Mouse (Mus musculus) neural tube, embryonic 11.5 days (tissue): ENCODE measurements at regions not wholly inside any gene's neighbourhood (a gene's known extent, or its start where the extent isn't known, plus 50 kb on each side); places are given as distances from the start of the nearest gene placed in this dataset.

Experiments used
- ATAC-seq: fragments of 200-750 bp; cut with Nextera tagmentation; 2 replicates; pipeline ENCODE4 v1.8.0; 2017; ENCODE audit warnings: moderate number of reproducible peaks, mild to moderate bottlenecking, moderate TSS enrichment, moderate library complexity; ENCODE audit not compliant: insufficient read depth, low FRiP score, low TSS enrichment
- DNase-seq: peaks from one replicate; pipeline ENCODE4 v3.0.0-alpha.2; 2015; ENCODE audit warnings: low spot score
- H3K27ac ChIP-seq: fragments of 300-500 bp; sonication (generic); 2 replicates; pipeline ENCODE4 v1.5.1; 2014; ENCODE audit warnings: low read depth, mild to moderate bottlenecking, low read length
- H3K27me3 ChIP-seq: fragments of 300-500 bp; sonication (generic); 2 replicates; pipeline ENCODE4 v1.6.1; 2014; ENCODE audit warnings: mild to moderate bottlenecking, low read length, mixed read lengths; ENCODE audit not compliant: control insufficient read depth, insufficient read depth
- H3K36me3 ChIP-seq: fragments of 300-500 bp; sonication (generic); 2 replicates; pipeline ENCODE4 v1.6.1; 2014; ENCODE audit warnings: mild to moderate bottlenecking, low read length, moderate library complexity, mixed read lengths; ENCODE audit not compliant: control insufficient read depth, insufficient read depth
- H3K4me1 ChIP-seq: fragments of 300-500 bp; sonication (generic); 2 replicates; pipeline ENCODE4 v1.6.1; 2014; ENCODE audit warnings: low read length, mixed read lengths; ENCODE audit not compliant: control insufficient read depth, insufficient read depth
- H3K4me2 ChIP-seq: fragments of 300-500 bp; sonication (generic); 2 replicates; pipeline ENCODE4 v1.6.1; 2014; ENCODE audit warnings: low read depth, mild to moderate bottlenecking, moderate library complexity
- H3K4me3 ChIP-seq: fragments of 300-500 bp; sonication (generic); 2 replicates; pipeline ENCODE4 v1.5.1; 2014; ENCODE audit warnings: low read depth, low read length
- H3K9ac ChIP-seq: fragments of 300-500 bp; sonication (generic); 2 replicates; pipeline ENCODE4 v1.6.1; 2014; ENCODE audit warnings: mild to moderate bottlenecking, low read length
- H3K9me3 ChIP-seq: fragments of 300-500 bp; sonication (generic); 2 replicates; pipeline ENCODE4 v1.6.1; 2016; ENCODE audit warnings: low read length; ENCODE audit not compliant: control insufficient read depth
- WGBS: fragments of 180-500 bp; shearing (Covaris S2); extraction: QIAGEN DNeasy Blood & Tissue Kit; methylation state at CpG from one replicate; pipeline ENCODE4 v1.1.7; 2014; 5-methylcytosine and 5-hydroxymethylcytosine counted together

DNA sequence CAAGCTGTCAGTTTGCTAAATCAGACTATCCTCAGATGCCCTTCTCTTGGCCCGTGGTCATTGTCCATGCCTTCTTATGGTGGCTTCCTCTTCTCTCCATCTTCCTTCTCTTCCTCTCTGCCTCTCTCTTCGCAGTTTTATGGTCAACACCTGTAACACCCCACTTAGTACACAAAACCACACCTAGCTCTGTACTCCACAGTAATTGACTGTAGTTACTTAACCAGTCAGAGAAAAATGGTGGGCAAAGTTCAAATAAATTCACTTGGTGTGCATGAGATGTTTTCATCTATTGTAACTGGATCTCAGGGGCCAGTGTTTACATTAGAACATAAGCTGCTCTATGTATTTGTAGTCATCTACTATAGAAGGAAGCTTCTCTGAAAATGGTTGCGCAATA is 807.8 kb upstream of the Cadm2 start:
- WGBS, result 89% methylated on average over 3 of the region's 3 CpGs
- H3K4me3 ChIP-seq, result no peak overlapping the region
- H3K36me3 ChIP-seq, result no peaks in the 10 kb centered on the region
- no peak for DNase-seq
- no peak overlapping the region for H3K9ac ChIP-seq
- H3K4me1 ChIP-seq, result no peaks in the 10 kb centered on the region
- no peak for ATAC-seq
- no peaks in the 10 kb centered on the region for H3K9me3 ChIP-seq
- no peak overlapping the region for H3K4me2 ChIP-seq
- H3K27me3 ChIP-seq, result no peaks in the 10 kb centered on the region
- H3K27ac ChIP-seq, result no peak overlapping the region

DNA sequence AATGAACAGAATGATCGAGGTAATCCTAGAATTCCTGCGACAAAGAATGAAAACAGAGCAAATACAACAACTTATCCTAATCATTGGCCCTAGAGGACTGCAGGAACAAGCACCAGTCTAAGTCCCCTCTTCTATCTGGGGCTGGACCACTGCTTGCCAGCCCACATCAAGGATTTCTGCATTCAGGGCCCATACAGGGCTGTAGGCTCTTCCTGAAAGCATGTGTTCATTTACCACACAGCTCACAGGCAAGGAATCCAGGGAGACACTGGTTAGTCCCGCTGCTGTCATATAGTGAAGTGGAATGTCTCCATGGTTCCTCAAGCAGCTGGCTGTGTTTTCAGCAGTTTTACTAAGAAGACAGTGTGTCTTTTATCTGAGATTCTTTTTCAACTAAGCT is 806.8 kb upstream of the Cadm2 start:
- H3K9ac ChIP-seq, result no peak overlapping the region
- DNase-seq (no peak), ATAC-seq (no peak)
- no peaks in the 10 kb centered on the region for H3K9me3 ChIP-seq
- H3K4me3 ChIP-seq, result no peak overlapping the region
- 91% methylated on average over 3 of the region's 3 CpGs for WGBS
- no peak overlapping the region for H3K27ac ChIP-seq
- H3K4me1 ChIP-seq, result no peaks in the 10 kb centered on the region
- H3K27me3 ChIP-seq, result no peaks in the 10 kb centered on the region
- H3K4me2 ChIP-seq, result no peak overlapping the region
- H3K36me3 ChIP-seq, result no peaks in the 10 kb centered on the region

DNA sequence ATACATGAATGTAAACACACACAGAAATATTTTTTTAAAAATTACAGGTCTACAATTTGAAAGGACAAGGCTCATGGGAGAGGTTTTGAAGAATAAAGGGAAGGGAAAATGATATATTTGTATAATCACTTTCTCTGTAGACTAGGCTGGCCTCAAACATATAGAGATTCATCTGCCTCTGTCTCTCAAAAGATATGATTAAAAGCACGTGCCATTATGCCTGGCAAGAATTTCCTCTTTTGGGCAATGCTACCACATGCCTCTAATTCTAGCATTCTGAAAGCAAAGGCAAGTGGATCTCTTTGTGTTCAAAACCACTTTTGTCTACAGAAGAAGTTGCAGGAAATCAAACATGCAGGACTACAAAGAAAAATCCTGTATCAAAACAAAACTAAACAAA is 804.6 kb upstream of the Cadm2 start:
- WGBS, result 93% methylated on average over 1 of the region's 1 CpGs
- Histone ChIP-seq H3K4me2 (no peak overlapping the region), H3K9me3 (no peaks in the 10 kb centered on the region), H3K27ac (no peak overlapping the region), H3K4me1 (no peaks in the 10 kb centered on the region), H3K9ac (no peak overlapping the region), H3K27me3 (no peaks in the 10 kb centered on the region), H3K4me3 (no peak overlapping the region), H3K36me3 (no peaks in the 10 kb centered on the region)
- DNase-seq, result no peak
- no peak for ATAC-seq

DNA sequence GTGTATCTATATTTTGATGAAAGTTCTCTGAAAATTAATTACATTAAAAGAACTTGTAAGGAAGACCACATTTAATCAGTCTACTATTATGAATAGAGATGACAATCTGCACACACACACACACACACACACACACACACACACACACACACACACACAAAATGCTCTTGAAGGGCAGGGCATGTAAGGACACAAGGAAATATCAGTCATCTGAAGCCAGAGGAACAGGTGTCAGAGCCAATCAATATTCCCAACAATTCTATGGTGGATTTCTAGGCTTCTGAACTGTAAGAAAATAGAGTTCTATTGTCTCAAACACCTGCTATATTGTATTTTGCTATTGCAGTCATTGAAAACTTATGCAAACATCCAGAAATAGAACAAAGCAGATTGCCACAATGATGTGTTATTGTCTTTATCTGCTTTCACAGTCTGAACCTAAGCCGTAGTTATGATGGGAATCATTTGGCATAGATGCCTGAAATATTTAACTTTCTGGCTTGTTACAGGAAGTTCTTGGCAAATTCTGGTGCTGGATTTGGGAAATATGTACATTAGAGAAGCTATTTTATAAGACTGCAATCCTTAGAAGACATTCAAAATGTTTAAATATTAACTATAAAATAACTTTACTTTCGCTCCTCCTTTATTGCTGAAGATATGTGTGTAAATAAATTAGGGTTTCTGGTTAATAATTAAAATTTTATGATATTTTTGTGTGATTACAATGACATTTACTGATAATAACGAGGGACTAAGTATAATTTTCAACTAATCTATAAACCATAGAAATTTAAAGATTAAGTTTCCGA is 781.4 kb upstream of the Cadm2 start:
- no peaks in the 10 kb centered on the region for H3K4me1 ChIP-seq
- no peak for ATAC-seq
- H3K27ac ChIP-seq, result no peak overlapping the region
- no peak overlapping the region for H3K4me2 ChIP-seq
- DNase-seq, result no peak
- H3K27me3 ChIP-seq, result no peaks in the 10 kb centered on the region
- no peaks in the 10 kb centered on the region for H3K36me3 ChIP-seq
- 88% methylated on average over 4 of the region's 4 CpGs for WGBS
- no peak overlapping the region for H3K4me3 ChIP-seq
- no peak overlapping the region for H3K9ac ChIP-seq
- H3K9me3 ChIP-seq, result no peaks in the 10 kb centered on the region

DNA sequence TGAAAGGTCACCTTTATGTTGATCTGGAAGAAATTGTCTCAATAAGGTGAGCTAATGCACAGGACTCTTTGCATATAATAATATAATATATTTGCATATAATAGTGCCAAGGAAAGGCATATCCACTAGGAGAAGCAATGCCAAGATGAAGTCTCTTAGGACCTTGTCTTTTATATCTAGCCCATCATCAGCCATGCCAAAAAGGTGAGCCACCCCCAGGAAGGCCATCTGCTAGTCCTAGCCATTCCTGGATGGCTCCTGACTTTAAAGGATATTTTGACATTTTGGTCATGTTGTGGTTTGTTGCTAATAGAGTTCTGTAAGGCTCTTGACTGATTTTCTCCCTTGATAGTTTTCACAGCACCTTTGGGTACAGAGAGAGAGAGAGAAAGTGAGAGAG is 779.9 kb upstream of the Cadm2 start:
- Histone ChIP-seq H3K4me3 (no peak overlapping the region), H3K27ac (no peak overlapping the region), H3K36me3 (no peaks in the 10 kb centered on the region), H3K9ac (no peak overlapping the region), H3K27me3 (no peaks in the 10 kb centered on the region), H3K9me3 (no peaks in the 10 kb centered on the region), H3K4me2 (no peak overlapping the region), H3K4me1 (no peaks in the 10 kb centered on the region)
- ATAC-seq, result no peak
- no peak for DNase-seq

DNA sequence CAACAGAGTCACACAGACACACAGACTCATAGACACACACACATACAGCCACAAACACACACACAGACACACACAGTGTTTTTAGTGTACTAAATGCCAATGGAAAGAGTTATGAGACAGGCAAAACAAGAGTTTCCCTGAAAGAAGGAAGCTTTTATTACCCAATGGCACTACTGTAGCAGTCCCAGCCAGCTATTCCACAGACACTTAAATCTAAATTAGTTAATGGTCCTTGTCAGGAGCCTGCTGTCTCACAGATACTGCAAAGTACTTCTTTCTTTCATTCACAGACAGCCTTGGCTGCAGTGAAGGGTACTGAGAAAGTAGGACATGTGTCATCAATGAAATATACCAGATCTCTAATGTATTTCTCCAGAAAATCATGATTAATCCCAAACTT is 730.4 kb upstream of the Cadm2 start:
- no peak overlapping the region for H3K4me2 ChIP-seq
- DNase-seq (no peak), ATAC-seq (0 out of 2 replicates have a peak, but pooled peaks have one; percentile 15)
- no peak overlapping the region for H3K27ac ChIP-seq
- no peaks in the 10 kb centered on the region for H3K27me3 ChIP-seq
- no peaks in the 10 kb centered on the region for H3K4me1 ChIP-seq
- H3K36me3 ChIP-seq, result no peaks in the 10 kb centered on the region
- H3K9ac ChIP-seq, result no peak overlapping the region
- no peaks in the 10 kb centered on the region for H3K9me3 ChIP-seq
- no peak overlapping the region for H3K4me3 ChIP-seq

DNA sequence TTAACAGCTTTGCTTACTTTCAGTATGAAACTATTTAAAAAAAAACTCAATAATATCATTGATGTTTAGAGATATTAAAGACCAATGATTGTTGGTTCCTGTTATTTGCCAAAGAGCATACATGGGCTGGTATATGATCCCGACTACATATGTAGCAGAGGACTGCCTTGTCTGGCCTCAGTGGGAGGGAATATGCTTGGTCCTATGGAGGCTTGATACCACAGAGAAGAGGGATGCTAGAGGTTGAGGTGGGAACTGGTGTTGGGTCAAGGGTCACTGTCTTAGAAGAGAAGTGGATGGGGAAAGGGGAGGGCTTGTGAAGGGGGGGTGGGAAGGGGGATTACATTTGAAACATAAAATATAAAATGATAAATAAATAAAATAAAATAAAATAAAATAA is 718.3 kb upstream of the Cadm2 start:
- no peak for ATAC-seq

More for the DNA sequence above, 718.3 kb upstream of the Cadm2 start:
- H3K36me3 ChIP-seq, result no peaks in the 10 kb centered on the region
- no peak overlapping the region for H3K9ac ChIP-seq
- DNase-seq, result no peak
- H3K4me3 ChIP-seq, result no peak overlapping the region
- no peaks in the 10 kb centered on the region for H3K4me1 ChIP-seq
- 85% methylated on average over 1 of the region's 1 CpGs for WGBS
- H3K27ac ChIP-seq, result no peak overlapping the region
- H3K27me3 ChIP-seq, result no peaks in the 10 kb centered on the region
- H3K9me3 ChIP-seq, result no peaks in the 10 kb centered on the region
- no peak overlapping the region for H3K4me2 ChIP-seq
